Mouse (Mus musculus) CH12.LX (cell line): Measurements from ENCODE around the gene Spata20.

Experiments
- CTCF ChIP-seq, 2 experiments: IDR thresholded peaks in 1 of 2; conservative IDR thresholded peaks in 1 of 2; 2 replicates each; pipeline ENCODE4 v1.5.1; 2011 to 2012; ENCODE audit warnings: low read depth in 2 of 2, low read length in 2 of 2, improper control_type of control experiment in 1 of 2, inconsistent platforms in 1 of 2, mild to moderate bottlenecking in 1 of 2, moderate library complexity in 1 of 2
- EP300 ChIP-seq: IDR thresholded peaks from 2 replicates; pipeline ENCODE4 v1.6.1; 2011; ENCODE audit warnings: low read length, improper control_type of control experiment
- HCFC1 ChIP-seq: IDR thresholded peaks from 2 replicates; pipeline ENCODE4 v1.6.1; 2012; ENCODE audit warnings: low read depth, mild to moderate bottlenecking, inconsistent platforms, low read length, improper control_type of control experiment
- POLR2A ChIP-seq: IDR thresholded peaks from 2 replicates; pipeline ENCODE4 v1.6.1; 2011; ENCODE audit warnings: low read depth, mild to moderate bottlenecking, improper control_type of control experiment, low read length

DNA sequence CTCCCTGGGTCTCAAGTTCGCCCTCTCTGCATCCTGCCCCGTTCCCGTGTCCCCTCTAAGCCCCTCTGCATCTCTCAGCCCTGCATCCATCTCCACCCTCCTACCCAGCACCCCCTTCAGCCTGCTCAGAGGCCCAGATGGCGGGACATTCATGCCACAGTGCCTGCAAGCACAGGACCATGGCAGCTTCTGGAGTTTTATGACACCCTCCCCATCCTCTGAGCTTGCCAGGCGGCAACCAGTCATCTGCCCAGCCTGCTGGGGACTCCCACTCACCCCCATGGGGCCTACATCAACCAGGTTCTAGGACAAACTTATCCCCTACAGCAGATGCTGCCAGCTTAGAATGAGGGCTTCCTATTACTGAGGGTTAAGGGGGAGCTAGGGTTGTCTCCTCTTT is 31.2 kb downstream of the Spata20 start:
- TF ChIP-seq CTCF (conservative IDR thresholded peaks at IDR 0.05 in 1 of 2, IDR thresholded peaks at IDR 0.05 in 1 of 2; ENCODE audit: low read depth in 2 of 2, low read length in 2 of 2) (no peak), HCFC1 (no peak), POLR2A (no peak), EP300 (no peak)
